Mouse (Mus musculus): ENCODE measurements around the gene Kif3a. TPM values are rescaled to one million over a fixed set of nuclear protein-coding genes. Genes with fewer than 3 reads are reported as not detected.

Kif3a gene
- polyA plus RNA-seq (2015; fragmentation: Nextera tagmentation; extraction: Ambion mirVana): 51.0 and 62.6 TPM in 2 replicates

GRCm38 (mm10) chr11:53567224-53568014, at the start of gene Kif3a:
Kif3a (plus strand) TSS chr11:53567379.
- ATAC-seq (ENCODE audit: insufficient read depth, low FRiP score, low read depth): peak; percentile 98
- Histone ChIP-seq H3K4me3 (replicated peaks) (peak within 1 kb of the TSS; percentile 93), H3K36me3 (no peaks in the 10 kb centered on the region), H3K4me1 (no peaks in the 10 kb centered on the region), H3K4me2 (peak within 1 kb of the TSS; percentile 72), H3K9ac (peak within 1 kb of the TSS; percentile 85), H3K27ac (0 out of 2 replicates have a peak within 1 kb of the TSS, but pooled peaks have one; percentile 57), H3K27me3 (replicated peaks) (no peaks in the 10 kb centered on the region), H3K9me3 (no peaks in the 10 kb centered on the region)
- WGBS: under 1% methylated on average over 69 of the region's 69 CpGs

- no peaks in the 10 kb centered on the region for H3K36me3 ChIP-seq
- H3K27ac ChIP-seq: peak overlapping the region; percentile 87; the same call in 1 of the 2 replicates
- H3K4me1 ChIP-seq: peaks cover 23% of the 10 kb centered on the region
- no peak for ATAC-seq (ENCODE audit: insufficient read depth, low FRiP score, low read depth)
- H3K4me2 ChIP-seq: peak overlapping the region; percentile 66; the same call in 1 of the 2 replicates
- no peaks in the 10 kb centered on the region for H3K27me3 ChIP-seq (replicated peaks)
- H3K9ac ChIP-seq: no peak overlapping the region
- 51% methylated on average over 5 of the region's 5 CpGs for WGBS
- peak overlapping the region; percentile 82; the same call in 1 of the 2 replicates for H3K4me3 ChIP-seq (replicated peaks)
- H3K9me3 ChIP-seq: no peaks in the 10 kb centered on the region
Observed at GRCm38 (mm10) chr11:53518759-53519158, 48.4 kb upstream of the Kif3a start.

- Histone ChIP-seq H3K36me3 (no peaks in the 10 kb centered on the region), H3K9me3 (no peaks in the 10 kb centered on the region), H3K4me3 (replicated peaks) (peak within 1 kb of the TSS; percentile 82), H3K4me1 (peaks cover 23% of the 10 kb centered on the region), H3K27ac (peak within 1 kb of the TSS; percentile 87), H3K4me2 (peak within 1 kb of the TSS; percentile 66), H3K27me3 (replicated peaks) (no peaks in the 10 kb centered on the region), H3K9ac (peak within 1 kb of the TSS; percentile 62)
- WGBS: 6% methylated on average over 74 of the region's 79 CpGs
- ATAC-seq (ENCODE audit: insufficient read depth, low FRiP score, low read depth): peak; percentile 73
Observed at GRCm38 (mm10) chr11:53519207-53520121, 47.7 kb upstream of the Kif3a start, which contains the start of gene Sept8. Sept8 (plus strand) TSS chr11:53519257.

- Histone ChIP-seq H3K9ac (peak overlapping the region; percentile 62), H3K4me3 (replicated peaks) (peak overlapping the region; percentile 82), H3K4me2 (peak overlapping the region; percentile 66), H3K27me3 (replicated peaks) (no peaks in the 10 kb centered on the region), H3K27ac (peak overlapping the region; percentile 87), H3K36me3 (no peaks in the 10 kb centered on the region), H3K9me3 (no peaks in the 10 kb centered on the region), H3K4me1 (peaks cover 23% of the 10 kb centered on the region)
- peak; percentile 74 for ATAC-seq (ENCODE audit: insufficient read depth, low FRiP score, low read depth)
- WGBS: 2% methylated on average over 24 of the region's 24 CpGs
Observed at GRCm38 (mm10) chr11:53520122-53520978, 46.8 kb upstream of the Kif3a start.

- H3K4me3 ChIP-seq (replicated peaks): peak overlapping the region; percentile 82
- no peak for ATAC-seq (ENCODE audit: insufficient read depth, low FRiP score, low read depth)
- H3K9me3 ChIP-seq: no peaks in the 10 kb centered on the region
- peak overlapping the region; percentile 87 for H3K27ac ChIP-seq
- WGBS: 31% methylated on average over 16 of the region's 16 CpGs
- H3K27me3 ChIP-seq (replicated peaks): no peaks in the 10 kb centered on the region
- peaks cover 27% of the 10 kb centered on the region for H3K4me1 ChIP-seq
- no peak overlapping the region for H3K9ac ChIP-seq
- H3K4me2 ChIP-seq: peak overlapping the region; percentile 66
- no peaks in the 10 kb centered on the region for H3K36me3 ChIP-seq
Observed at GRCm38 (mm10) chr11:53521120-53521820, 45.9 kb upstream of the Kif3a start.

- Histone ChIP-seq H3K9ac (no peak overlapping the region), H3K27me3 (replicated peaks) (no peaks in the 10 kb centered on the region), H3K4me2 (peak overlapping the region; percentile 66), H3K4me3 (replicated peaks) (peak overlapping the region; percentile 82), H3K36me3 (no peaks in the 10 kb centered on the region), H3K4me1 (peaks cover 27% of the 10 kb centered on the region), H3K9me3 (no peaks in the 10 kb centered on the region), H3K27ac (peak overlapping the region; percentile 87; the same call in 1 of the 2 replicates)
- no peak for ATAC-seq (ENCODE audit: insufficient read depth, low FRiP score, low read depth)
- WGBS: 70% methylated on average over 7 of the region's 7 CpGs
Observed at GRCm38 (mm10) chr11:53521821-53522131, 45.4 kb upstream of the Kif3a start.

GRCm38 (mm10) chr11:53522362-53522761, 44.8 kb upstream of the Kif3a start:
- Histone ChIP-seq H3K36me3 (no peaks in the 10 kb centered on the region), H3K27ac (no peak overlapping the region), H3K4me2 (no peak overlapping the region), H3K4me1 (peaks cover 27% of the 10 kb centered on the region), H3K27me3 (replicated peaks) (no peaks in the 10 kb centered on the region), H3K9me3 (no peaks in the 10 kb centered on the region), H3K4me3 (replicated peaks) (no peak overlapping the region), H3K9ac (no peak overlapping the region)
- WGBS: 89% methylated on average over 3 of the region's 3 CpGs
- no peak for ATAC-seq (ENCODE audit: insufficient read depth, low FRiP score, low read depth)

- Histone ChIP-seq H3K9ac (no peak overlapping the region), H3K4me3 (replicated peaks) (no peak overlapping the region), H3K4me1 (peaks cover 29% of the 10 kb centered on the region), H3K27me3 (replicated peaks) (no peaks in the 10 kb centered on the region), H3K4me2 (no peak overlapping the region), H3K36me3 (no peaks in the 10 kb centered on the region), H3K27ac (no peak overlapping the region), H3K9me3 (no peaks in the 10 kb centered on the region)
- ATAC-seq (ENCODE audit: insufficient read depth, low FRiP score, low read depth): no peak
- 44% methylated on average over 9 of the region's 9 CpGs for WGBS
Observed at GRCm38 (mm10) chr11:53522930-53523329, 44.2 kb upstream of the Kif3a start.

- ATAC-seq (ENCODE audit: insufficient read depth, low FRiP score, low read depth): no peak
- Histone ChIP-seq H3K4me1 (peaks cover 35% of the 10 kb centered on the region), H3K4me2 (no peak overlapping the region), H3K4me3 (replicated peaks) (no peak overlapping the region), H3K9me3 (no peaks in the 10 kb centered on the region), H3K9ac (no peak overlapping the region), H3K27ac (no peak overlapping the region), H3K36me3 (no peaks in the 10 kb centered on the region), H3K27me3 (replicated peaks) (no peaks in the 10 kb centered on the region)
- 78% methylated on average over 14 of the region's 14 CpGs for WGBS
Observed at GRCm38 (mm10) chr11:53523545-53524405, 43.4 kb upstream of the Kif3a start.

GRCm38 (mm10) chr11:53524905-53525304, 42.3 kb upstream of the Kif3a start:
- ATAC-seq (ENCODE audit: insufficient read depth, low FRiP score, low read depth): no peak
- 74% methylated on average over 6 of the region's 6 CpGs for WGBS
- H3K27me3 ChIP-seq (replicated peaks): no peaks in the 10 kb centered on the region

More at GRCm38 (mm10) chr11:53524905-53525304, 42.3 kb upstream of the Kif3a start:
- Histone ChIP-seq H3K4me2 (no peak overlapping the region), H3K27ac (no peak overlapping the region), H3K9ac (no peak overlapping the region), H3K4me1 (peaks cover 41% of the 10 kb centered on the region), H3K9me3 (no peaks in the 10 kb centered on the region), H3K4me3 (replicated peaks) (no peak overlapping the region), H3K36me3 (no peaks in the 10 kb centered on the region)

All from stomach, embryonic 15.5 days (tissue).